Mouse (Mus musculus): ENCODE results near the gene Tmem136. TPM values are rescaled to one million over a fixed set of nuclear protein-coding genes. Genes with fewer than 3 reads are reported as not detected.
A peak's percentile ranks its signal among the peaks of the same experiment; 100 is the strongest.

Tmem136 gene
- polyA plus RNA-seq, 1 experiment: 0.07 TPM

- H3K79me2 ChIP-seq (ENCODE audit: control insufficient read depth, insufficient read depth): peaks cover 57% of the 10 kb centered on the region
- peak overlapping the region; percentile 91 for H3K4me3 ChIP-seq
- H3ac ChIP-seq (ENCODE audit: control insufficient read depth, insufficient read length): peak overlapping the region; percentile 66
- no peaks in the 10 kb centered on the region for H3K27me3 ChIP-seq (ENCODE audit: control insufficient read depth, insufficient read depth, insufficient read length)
- TF ChIP-seq MAX (IDR thresholded peaks at IDR 0.05; ENCODE audit: low read depth) (no peak), MYOD1 (IDR thresholded peaks at IDR 0.05; ENCODE audit: control insufficient read depth in 1 of 3, insufficient read length in 2 of 3, low read depth in 2 of 3) (no peak), SRF (IDR thresholded peaks at IDR 0.05; ENCODE audit: control insufficient read depth, insufficient read length, low read depth) (no peak), USF1 (IDR thresholded peaks at IDR 0.05; ENCODE audit: low read depth) (no peak), TCF12 (IDR thresholded peaks at IDR 0.05; ENCODE audit: insufficient read depth, poor library complexity, severe bottlenecking) (no peak), TCF3 (IDR thresholded peaks at IDR 0.05; ENCODE audit: insufficient read length, low read depth) (no peak), POLR2A (IDR thresholded peaks at IDR 0.05; ENCODE audit: insufficient read length, low read depth) (no peak), E2F4 (IDR thresholded peaks at IDR 0.05; ENCODE audit: insufficient read depth) (no peak), POLR2AphosphoS2 (IDR thresholded peaks at IDR 0.05; ENCODE audit: insufficient read length, low read depth) (no peak), CEBPB (IDR thresholded peaks at IDR 0.05; ENCODE audit: insufficient read depth, poor library complexity, severe bottlenecking) (no peak), REST (IDR thresholded peaks at IDR 0.05; ENCODE audit: insufficient read depth, insufficient read length) (no peak), MYOG (IDR thresholded peaks at IDR 0.05; ENCODE audit: control insufficient read depth in 1 of 3, insufficient read depth in 1 of 3, insufficient read length in 2 of 3, low read depth in 2 of 3) (no peak)
- H3K4me2 ChIP-seq (ENCODE audit: low read depth): peak overlapping the region; percentile 91
- H3K36me3 ChIP-seq (ENCODE audit: control insufficient read depth, insufficient read depth): no peaks in the 10 kb centered on the region
These were observed 11.9 kb downstream of the Tmem136 start for GRCm38 (mm10) chr9:43104526-43104872.

- no peak overlapping the region for H3ac ChIP-seq (ENCODE audit: control insufficient read depth, insufficient read length)
- peaks cover 64% of the 10 kb centered on the region for H3K79me2 ChIP-seq (ENCODE audit: control insufficient read depth, insufficient read depth)
- TF ChIP-seq CEBPB (IDR thresholded peaks at IDR 0.05; ENCODE audit: insufficient read depth, poor library complexity, severe bottlenecking) (no peak), SRF (IDR thresholded peaks at IDR 0.05; ENCODE audit: control insufficient read depth, insufficient read length, low read depth) (no peak), MAX (IDR thresholded peaks at IDR 0.05; ENCODE audit: low read depth) (no peak), TCF12 (IDR thresholded peaks at IDR 0.05; ENCODE audit: insufficient read depth, poor library complexity, severe bottlenecking) (no peak), MYOD1 (IDR thresholded peaks at IDR 0.05; ENCODE audit: control insufficient read depth in 1 of 3, insufficient read length in 2 of 3, low read depth in 2 of 3) (no peak), POLR2A (IDR thresholded peaks at IDR 0.05; ENCODE audit: insufficient read length, low read depth) (no peak), USF1 (IDR thresholded peaks at IDR 0.05; ENCODE audit: low read depth) (no peak)
- H3K27me3 ChIP-seq (ENCODE audit: control insufficient read depth, insufficient read depth, insufficient read length): no peaks in the 10 kb centered on the region
- H3K4me3 ChIP-seq: peak overlapping the region; percentile 91
- H3K36me3 ChIP-seq (ENCODE audit: control insufficient read depth, insufficient read depth): no peaks in the 10 kb centered on the region
- H3K4me2 ChIP-seq (ENCODE audit: low read depth): peak overlapping the region; percentile 91
These were observed 12.6 kb downstream of the Tmem136 start for GRCm38 (mm10) chr9:43103675-43104299.

- H3K4me2 ChIP-seq (ENCODE audit: low read depth): peak overlapping the region; percentile 91
- no peaks in the 10 kb centered on the region for H3K36me3 ChIP-seq (ENCODE audit: control insufficient read depth, insufficient read depth)
- no peaks in the 10 kb centered on the region for H3K27me3 ChIP-seq (ENCODE audit: control insufficient read depth, insufficient read depth, insufficient read length)
- peak overlapping the region; percentile 91 for H3K4me3 ChIP-seq
- TF ChIP-seq POLR2A (IDR thresholded peaks at IDR 0.05; ENCODE audit: insufficient read length, low read depth) (no peak), SRF (IDR thresholded peaks at IDR 0.05; ENCODE audit: control insufficient read depth, insufficient read length, low read depth) (no peak), CEBPB (IDR thresholded peaks at IDR 0.05; ENCODE audit: insufficient read depth, poor library complexity, severe bottlenecking) (no peak), TCF3 (IDR thresholded peaks at IDR 0.05; ENCODE audit: insufficient read length, low read depth) (no peak), USF1 (IDR thresholded peaks at IDR 0.05; ENCODE audit: low read depth) (no peak), MYOG (IDR thresholded peaks at IDR 0.05; ENCODE audit: control insufficient read depth in 1 of 3, insufficient read depth in 1 of 3, insufficient read length in 2 of 3, low read depth in 2 of 3) (no peak), REST (IDR thresholded peaks at IDR 0.05; ENCODE audit: insufficient read depth, insufficient read length) (no peak), TCF12 (IDR thresholded peaks at IDR 0.05; ENCODE audit: insufficient read depth, poor library complexity, severe bottlenecking) (no peak), POLR2AphosphoS2 (IDR thresholded peaks at IDR 0.05; ENCODE audit: insufficient read length, low read depth) (no peak), MYOD1 (IDR thresholded peaks at IDR 0.05; ENCODE audit: control insufficient read depth in 1 of 3, insufficient read length in 2 of 3, low read depth in 2 of 3) (no peak), E2F4 (IDR thresholded peaks at IDR 0.05; ENCODE audit: insufficient read depth) (no peak), MAX (IDR thresholded peaks at IDR 0.05; ENCODE audit: low read depth) (no peak)
- no peak overlapping the region for H3ac ChIP-seq (ENCODE audit: control insufficient read depth, insufficient read length)
- H3K79me2 ChIP-seq (ENCODE audit: control insufficient read depth, insufficient read depth): peaks cover 72% of the 10 kb centered on the region
These were observed 13.4 kb downstream of the Tmem136 start for GRCm38 (mm10) chr9:43102931-43103330.

- H3K4me2 ChIP-seq (ENCODE audit: low read depth): peak overlapping the region; percentile 91
- no peak overlapping the region for H3ac ChIP-seq (ENCODE audit: control insufficient read depth, insufficient read length)
- no peak overlapping the region for H3K4me3 ChIP-seq
These were observed 14.3 kb downstream of the Tmem136 start for GRCm38 (mm10) chr9:43101936-43102595.

More at GRCm38 (mm10) chr9:43101936-43102595, 14.3 kb downstream of the Tmem136 start:
- Histone ChIP-seq H3K36me3 (ENCODE audit: control insufficient read depth, insufficient read depth) (no peaks in the 10 kb centered on the region), H3K79me2 (ENCODE audit: control insufficient read depth, insufficient read depth) (peaks cover 81% of the 10 kb centered on the region), H3K27me3 (ENCODE audit: control insufficient read depth, insufficient read depth, insufficient read length) (no peaks in the 10 kb centered on the region)
- TF ChIP-seq POLR2A (IDR thresholded peaks at IDR 0.05; ENCODE audit: insufficient read length, low read depth) (no peak), SRF (IDR thresholded peaks at IDR 0.05; ENCODE audit: control insufficient read depth, insufficient read length, low read depth) (no peak), TCF3 (IDR thresholded peaks at IDR 0.05; ENCODE audit: insufficient read length, low read depth) (no peak), REST (IDR thresholded peaks at IDR 0.05; ENCODE audit: insufficient read depth, insufficient read length) (no peak), POLR2AphosphoS2 (IDR thresholded peaks at IDR 0.05; ENCODE audit: insufficient read length, low read depth) (no peak), USF1 (IDR thresholded peaks at IDR 0.05; ENCODE audit: low read depth) (no peak), CEBPB (IDR thresholded peaks at IDR 0.05; ENCODE audit: insufficient read depth, poor library complexity, severe bottlenecking) (no peak), MYOG (IDR thresholded peaks at IDR 0.05; ENCODE audit: control insufficient read depth in 1 of 3, insufficient read depth in 1 of 3, insufficient read length in 2 of 3, low read depth in 2 of 3) (no peak), TCF12 (IDR thresholded peaks at IDR 0.05; ENCODE audit: insufficient read depth, poor library complexity, severe bottlenecking) (no peak), MAX (IDR thresholded peaks at IDR 0.05; ENCODE audit: low read depth) (no peak), E2F4 (IDR thresholded peaks at IDR 0.05; ENCODE audit: insufficient read depth) (no peak)

Measured in myocyte (in vitro differentiated cells).